Mouse (Mus musculus) MN1 (cell line): ENCODE data around the gene Dtd1.

Source experiments
- DNase-seq: peaks from one replicate; pipeline ENCODE4 v3.0.0-alpha.2; 2016; ENCODE audit warnings: low spot score

The Dtd1 gene

DNA sequence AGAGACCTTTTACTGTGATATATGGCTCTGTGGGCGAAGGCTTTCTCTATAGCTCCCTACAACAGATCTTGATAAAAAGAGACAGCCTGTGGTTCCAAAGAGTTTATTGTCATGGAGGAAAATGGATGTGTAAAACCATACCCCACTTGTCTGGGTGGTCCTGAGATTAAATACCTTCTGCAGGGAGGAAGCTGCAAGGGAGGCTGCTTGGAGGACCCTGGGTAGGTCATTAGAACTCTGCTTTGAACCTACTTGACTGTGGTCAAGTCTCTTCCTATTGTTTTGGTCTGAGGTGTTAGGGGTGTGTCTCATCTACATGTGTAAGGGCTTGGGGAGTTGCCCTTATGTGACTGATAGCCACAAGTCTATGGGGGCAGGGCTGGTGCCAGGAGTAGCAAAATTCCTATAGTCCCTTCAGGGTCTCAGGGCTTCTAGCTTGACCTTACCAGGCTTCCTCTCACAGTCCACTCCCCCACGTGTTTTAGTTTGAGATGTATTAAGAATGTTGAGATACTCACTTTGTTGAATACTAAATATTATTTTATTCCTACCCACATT, 115.6 kb downstream of the Dtd1 start:
- DNase-seq: no peak

GRCm38 (mm10) chr2:144716248-144716647, 116.6 kb downstream of the Dtd1 start:
- DNase-seq: no peak

- DNase-seq: no peak
Observed at GRCm38 (mm10) chr2:144718273-144718672, 118.6 kb downstream of the Dtd1 start.

DNA sequence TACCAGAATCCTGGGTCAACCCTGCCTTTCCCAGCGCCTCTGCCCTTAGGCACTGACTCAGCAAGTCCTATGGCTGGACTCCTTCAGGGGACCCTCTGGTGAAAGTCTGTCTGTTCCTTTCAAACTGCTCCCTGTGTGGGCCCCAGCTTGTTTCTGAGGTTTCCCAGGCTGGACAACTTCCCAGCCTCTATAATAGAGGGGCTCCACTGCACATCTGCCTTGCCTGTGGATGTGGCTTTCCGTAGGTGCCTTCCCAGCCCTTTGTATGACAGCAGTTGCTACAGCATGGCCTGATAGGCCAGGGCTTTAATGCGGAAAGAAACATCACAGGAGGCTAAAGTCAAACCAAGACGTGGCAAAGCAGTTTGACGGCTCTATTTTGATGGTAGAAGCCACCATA, 119.6 kb downstream of the Dtd1 start:
- DNase-seq: no peak

GRCm38 (mm10) chr2:144719718-144720117, 120.0 kb downstream of the Dtd1 start:
- DNase-seq: no peak

GRCm38 (mm10) chr2:144720407-144720959, 120.8 kb downstream of the Dtd1 start:
- DNase-seq: no peak

DNA sequence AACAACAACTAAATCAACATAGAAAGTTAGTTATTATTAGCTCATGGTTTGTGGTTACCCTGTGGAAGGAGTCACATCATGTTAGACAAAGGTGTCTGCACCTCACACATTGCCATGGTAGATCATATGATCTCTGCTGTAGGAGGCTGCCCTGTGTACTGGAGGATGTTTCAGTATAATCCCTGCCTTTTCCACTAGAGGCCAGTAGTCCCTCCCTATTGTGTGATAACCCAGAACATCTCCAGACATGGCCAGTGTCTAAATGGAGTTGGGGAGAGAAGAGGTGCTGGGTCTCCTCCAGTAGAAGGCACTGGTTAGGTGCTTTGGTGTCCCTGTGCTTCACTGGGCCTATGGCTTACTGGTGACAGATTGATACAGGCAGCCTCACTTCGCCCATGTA, 125.0 kb downstream of the Dtd1 start:
- DNase-seq: no peak

- DNase-seq: no peak
Observed at GRCm38 (mm10) chr2:144727136-144727535, 127.4 kb downstream of the Dtd1 start.

DNA sequence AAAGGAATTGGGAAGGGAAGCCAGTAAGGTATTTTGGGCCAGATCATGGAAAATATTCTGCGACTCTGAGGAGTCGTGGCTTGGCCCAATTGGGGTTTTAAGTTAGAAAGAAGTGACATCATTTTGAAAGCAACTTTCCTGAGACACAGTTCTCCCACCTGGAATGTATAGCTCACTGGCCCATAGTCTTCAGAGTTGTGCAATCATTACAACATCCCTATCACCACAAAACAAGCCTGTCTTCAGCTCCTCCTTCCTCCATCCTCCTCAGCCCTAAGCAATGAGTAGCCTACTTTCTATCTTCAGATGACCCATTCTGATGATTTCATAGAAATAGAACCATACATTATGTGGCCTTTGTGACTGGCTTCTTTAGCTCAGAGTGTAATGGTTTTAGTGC, 130.1 kb downstream of the Dtd1 start:
- DNase-seq: no peak

GRCm38 (mm10) chr2:144738161-144738560, 138.5 kb downstream of the Dtd1 start:
- DNase-seq: no peak

- DNase-seq: no peak
Observed at GRCm38 (mm10) chr2:144738576-144738975, 138.9 kb downstream of the Dtd1 start.

GRCm38 (mm10) chr2:144740577-144740997, 140.9 kb downstream of the Dtd1 start:
- no peak for DNase-seq

DNA sequence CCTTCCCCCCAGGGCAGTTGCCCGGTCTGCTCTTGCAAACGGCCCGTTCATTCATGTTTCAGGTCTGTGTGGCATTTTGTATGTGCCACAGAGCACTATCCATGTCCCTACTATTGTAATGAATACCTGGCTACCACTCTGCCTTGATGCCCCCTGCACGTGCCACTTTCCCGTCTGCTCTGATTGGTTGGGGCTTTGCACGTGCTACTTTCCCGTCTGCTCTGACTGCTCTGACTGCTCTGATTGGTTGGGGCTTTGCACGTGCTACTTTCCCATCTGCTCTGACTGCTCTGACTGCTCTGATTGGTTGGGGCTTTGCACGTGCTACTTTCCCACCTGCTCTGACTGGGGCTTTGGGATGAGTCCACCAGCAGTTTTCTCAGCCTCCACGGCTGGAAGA, 142.3 kb downstream of the Dtd1 start:
- no peak for DNase-seq

DNA sequence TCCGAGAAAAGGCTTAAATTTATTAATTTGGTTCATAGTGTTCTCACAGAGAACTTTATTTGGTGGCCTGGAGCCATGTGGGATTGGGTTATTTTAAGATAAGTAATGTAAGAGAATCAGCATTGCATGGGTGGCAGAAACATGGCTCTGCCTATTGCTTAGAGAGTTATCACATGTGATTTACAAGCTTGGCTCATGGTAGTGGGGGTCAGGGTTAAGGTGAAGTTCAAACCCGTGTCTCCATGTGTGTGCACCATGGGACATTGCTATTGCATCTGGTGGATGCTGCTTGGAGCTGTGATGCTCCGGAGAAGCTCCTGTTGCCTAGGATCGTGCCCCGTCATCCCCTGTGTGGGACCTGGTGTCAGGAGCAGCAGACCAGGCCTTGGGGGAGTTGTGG, 143.6 kb downstream of the Dtd1 start:
- no peak for DNase-seq

GRCm38 (mm10) chr2:144745266-144745665, 145.6 kb downstream of the Dtd1 start:
- DNase-seq: no peak

- no peak for DNase-seq
Observed at GRCm38 (mm10) chr2:144746046-144746783, 146.5 kb downstream of the Dtd1 start.

- DNase-seq: no peak
Observed at GRCm38 (mm10) chr2:144753604-144754003, 153.9 kb downstream of the Dtd1 start.

GRCm38 (mm10) chr2:144755016-144755415, 155.3 kb downstream of the Dtd1 start:
- DNase-seq: no peak

GRCm38 (mm10) chr2:144760666-144761065, 161.0 kb downstream of the Dtd1 start:
- no peak for DNase-seq

DNA sequence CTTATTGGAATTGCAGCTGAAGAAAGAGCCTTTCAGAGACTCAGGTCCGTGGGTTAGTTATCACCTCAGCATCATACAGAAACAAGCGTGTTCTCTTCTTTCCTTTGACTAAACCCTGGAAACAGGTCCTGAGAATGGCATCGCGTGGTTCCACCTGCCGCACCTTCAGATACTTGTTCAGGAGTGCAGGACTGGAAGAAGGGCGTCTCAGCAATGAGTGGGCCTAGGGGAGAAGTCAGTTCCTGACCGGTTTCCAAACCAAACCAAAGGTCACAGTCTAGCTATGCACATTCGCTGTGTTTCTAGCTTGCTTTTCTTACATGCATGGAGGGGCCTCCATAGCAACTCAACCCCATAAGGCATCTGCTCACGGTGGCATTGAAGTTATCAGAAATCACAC, 164.0 kb downstream of the Dtd1 start:
- no peak for DNase-seq

- no peak for DNase-seq
Observed at GRCm38 (mm10) chr2:144764116-144764788, 164.6 kb downstream of the Dtd1 start.

- DNase-seq: no peak
Observed at GRCm38 (mm10) chr2:144765219-144765618, 165.5 kb downstream of the Dtd1 start.
